In genomic region chr4:139574156-139574798, GRCm38 (mm10) we compare ENCODE assay signal across 7 mouse cellular contexts. TPM values are rescaled to one million over a fixed set of nuclear protein-coding genes. Genes with fewer than 3 reads are reported as not detected.
DNase-seq lines count a peak whose midpoint lies in the region; ATAC-seq lines count a peak whose summit lies in the region.

No protein-coding gene starts in this region.

- H3K36me3 ChIP-seq in embryonic facial prominence, embryonic 11.5 days (replicated peaks; ENCODE audit: control insufficient read depth, insufficient read depth, low read depth, low read length) = no peaks in the 10 kb centered on the region
- no peaks in the 10 kb centered on the region for H3K36me3 ChIP-seq in limb, embryonic 10.5 days
- H3K36me3 ChIP-seq in midbrain, embryonic 13.5 days = no peaks in the 10 kb centered on the region

- no peaks in the 10 kb centered on the region for H3K9me3 ChIP-seq in embryonic facial prominence, embryonic 11.5 days (replicated peaks; ENCODE audit: control insufficient read depth, low read length)
- no peaks in the 10 kb centered on the region for H3K9me3 ChIP-seq in limb, embryonic 10.5 days (replicated peaks)
- H3K9me3 ChIP-seq in midbrain, embryonic 13.5 days = no peaks in the 10 kb centered on the region

- H3K27me3 ChIP-seq in embryonic facial prominence, embryonic 11.5 days (ENCODE audit: control insufficient read depth, insufficient read depth, low read length) = no peaks in the 10 kb centered on the region
- peaks cover 20% of the 10 kb centered on the region; the same call in 1 of the 2 replicates for H3K27me3 ChIP-seq in limb, embryonic 10.5 days (ENCODE audit: low read depth, poor library complexity, severe bottlenecking)
- peaks cover 20% of the 10 kb centered on the region for H3K27me3 ChIP-seq in midbrain, embryonic 13.5 days

- peak overlapping the region; percentile 83 for H3K4me3 ChIP-seq in embryonic facial prominence, embryonic 11.5 days (ENCODE audit: low read depth, low read length)
- peak overlapping the region; percentile 92 for H3K4me3 ChIP-seq in limb, embryonic 10.5 days
- peak overlapping the region; percentile 76 for H3K4me3 ChIP-seq in midbrain, embryonic 13.5 days (replicated peaks)

- under 1% methylated on average over 48 of the region's 52 CpGs for WGBS in embryonic facial prominence, embryonic 11.5 days
- under 1% methylated on average over 48 of the region's 52 CpGs for WGBS in limb, embryonic 10.5 days
- 1% methylated on average over 46 of the region's 52 CpGs for WGBS in midbrain, embryonic 13.5 days

- peak overlapping the region; percentile 72 for H3K27ac ChIP-seq in embryonic facial prominence, embryonic 11.5 days (replicated peaks; ENCODE audit: low read depth, low read length)
- peak overlapping the region; percentile 86 for H3K27ac ChIP-seq in limb, embryonic 10.5 days
- peak overlapping the region; percentile 88 for H3K27ac ChIP-seq in midbrain, embryonic 13.5 days

- ATAC-seq in embryonic facial prominence, embryonic 11.5 days (replicated peaks; ENCODE audit: insufficient number of reproducible peaks, low FRiP score, low TSS enrichment, low read depth) = peak; percentile 96
- peak; percentile 91 for ATAC-seq in granulocyte monocyte progenitor cell, adult 5-6 weeks (replicated peaks; ENCODE audit: poor library complexity, severe bottlenecking)
- peak; percentile 94 for ATAC-seq in midbrain, embryonic 13.5 days

- H3K9ac ChIP-seq in embryonic facial prominence, embryonic 11.5 days (replicated peaks; ENCODE audit: low read length) = peak overlapping the region; percentile 77
- peak overlapping the region; percentile 86 for H3K9ac ChIP-seq in midbrain, embryonic 13.5 days (replicated peaks)

- peak; percentile 100 for DNase-seq in adrenal gland, postnatal 14 days
- peak; percentile 100 for DNase-seq in embryonic facial prominence, embryonic 11.5 days (ENCODE audit: low spot score)
- DNase-seq in kidney, adult 11 months = peak; percentile 99
- DNase-seq in limb, embryonic 10.5 days (ENCODE audit: low spot score) = peak; percentile 98
- DNase-seq in spleen, adult 12 weeks (ENCODE audit: low spot score) = peak; percentile 94

- H3K4me2 ChIP-seq in embryonic facial prominence, embryonic 11.5 days (ENCODE audit: low read depth, low read length) = peak overlapping the region; percentile 99
- peak overlapping the region; percentile 97 for H3K4me2 ChIP-seq in midbrain, embryonic 13.5 days (replicated peaks)

- H3K4me1 ChIP-seq in embryonic facial prominence, embryonic 11.5 days (ENCODE audit: control insufficient read depth, insufficient read depth, low read length) = no peaks in the 10 kb centered on the region
- H3K4me1 ChIP-seq in limb, embryonic 10.5 days = peaks cover 57% of the 10 kb centered on the region
- H3K4me1 ChIP-seq in midbrain, embryonic 13.5 days (replicated peaks) = peaks cover 29% of the 10 kb centered on the region

RNA-seq across cellular contexts. Expression of gene Gm21969, which starts 28.7 kb away (rescaled TPM):
- not detected in 2 replicates for total RNA-seq in adrenal gland, postnatal 14 days (2021)
- polyA plus RNA-seq in embryonic facial prominence, embryonic 11.5 days (2014; fragmentation: Nextera tagmentation; extraction: Ambion mirVana) = not detected in 2 replicates
- not detected in 2 replicates for total RNA-seq in granulocyte monocyte progenitor cell, adult 5-6 weeks (2014; fragmentation: Nextera tagmentation)
- total RNA-seq in granulocyte monocyte progenitor cell, adult 5-6 weeks (2017) = not detected in 2 replicates
- polyA plus RNA-seq in limb, embryonic 10.5 days (2016; fragmentation: Nextera tagmentation; extraction: Ambion mirVana) = not detected in 2 replicates
- not detected in 2 replicates for polyA plus RNA-seq in midbrain, embryonic 13.5 days (2015; fragmentation: Nextera tagmentation; extraction: Ambion mirVana)

RNA-seq across cellular contexts. Expression of gene Iffo2, which starts 43.9 kb away (rescaled TPM):
- total RNA-seq in adrenal gland, postnatal 14 days (2021) = 14.8 and 15.5 TPM in 2 replicates
- polyA plus RNA-seq in embryonic facial prominence, embryonic 11.5 days (2014; fragmentation: Nextera tagmentation; extraction: Ambion mirVana) = 2.2 and 2.3 TPM in 2 replicates
- 0.92 and 2.4 TPM in 2 replicates for total RNA-seq in granulocyte monocyte progenitor cell, adult 5-6 weeks (2014; fragmentation: Nextera tagmentation)
- 0.26 and 1.2 TPM in 2 replicates for total RNA-seq in granulocyte monocyte progenitor cell, adult 5-6 weeks (2017)
- polyA plus RNA-seq in limb, embryonic 10.5 days (2016; fragmentation: Nextera tagmentation; extraction: Ambion mirVana) = 2.8 and 4.1 TPM in 2 replicates
- 4.4 and 4.6 TPM in 2 replicates for polyA plus RNA-seq in midbrain, embryonic 13.5 days (2015; fragmentation: Nextera tagmentation; extraction: Ambion mirVana)

RNA-seq across cellular contexts. Expression of gene Aldh4a1, which starts 48.4 kb away (rescaled TPM):
- 54.4 and 97.6 TPM in 2 replicates for total RNA-seq in adrenal gland, postnatal 14 days (2021)
- polyA plus RNA-seq in embryonic facial prominence, embryonic 11.5 days (2014; fragmentation: Nextera tagmentation; extraction: Ambion mirVana) = 13.1 and 14.7 TPM in 2 replicates
- 29.7 and 30.9 TPM in 2 replicates for total RNA-seq in granulocyte monocyte progenitor cell, adult 5-6 weeks (2014; fragmentation: Nextera tagmentation)
- 18.9 and 20.1 TPM in 2 replicates for total RNA-seq in granulocyte monocyte progenitor cell, adult 5-6 weeks (2017)
- polyA plus RNA-seq in limb, embryonic 10.5 days (2016; fragmentation: Nextera tagmentation; extraction: Ambion mirVana) = 25.5 and 26.0 TPM in 2 replicates
- 18.0 and 20.0 TPM in 2 replicates for polyA plus RNA-seq in midbrain, embryonic 13.5 days (2015; fragmentation: Nextera tagmentation; extraction: Ambion mirVana)

Comparison
In these comparisons a context has a peak if more than half of its experiments do, and no peak if none do; other contexts are left out.
1. Peak in every context shown above with its lines: DNase-seq, ATAC-seq, H3K4me3 ChIP-seq and H3K27ac ChIP-seq.